Mouse (Mus musculus): ENCODE measurements around the gene Gm20388. TPM values are rescaled to one million over a fixed set of nuclear protein-coding genes. Genes with fewer than 3 reads are reported as not detected.
A peak's percentile ranks its signal among the peaks of the same experiment; 100 is the strongest.
"Not testable (repeated sequence)": the region's sequence is repeated elsewhere in the genome, so short reads cannot be mapped to it uniquely, and the experiment has no call there.

The Gm20388 gene
- total RNA-seq, 2 experiments from 2014 or later: 2.2 to 7.6 TPM

- Histone ChIP-seq H3K4me3 (no peak overlapping the region), H3K27ac (no peak overlapping the region)
- TF ChIP-seq CTCF (conservative IDR thresholded peaks at IDR 0.05): no peak
- DNase-seq (ENCODE audit: low spot score in 2 of 2): no peak
Measured at GRCm38 (mm10) chr8:120777732-120778131, 867.1 kb downstream of the Gm20388 start.

- H3K4me3 ChIP-seq: no peak overlapping the region
- H3K27ac ChIP-seq: no peak overlapping the region
- DNase-seq (ENCODE audit: low spot score in 2 of 2): no peak
- TF ChIP-seq CTCF (conservative IDR thresholded peaks at IDR 0.05): no peak
Measured at GRCm38 (mm10) chr8:120779106-120779505, 868.5 kb downstream of the Gm20388 start.

DNA sequence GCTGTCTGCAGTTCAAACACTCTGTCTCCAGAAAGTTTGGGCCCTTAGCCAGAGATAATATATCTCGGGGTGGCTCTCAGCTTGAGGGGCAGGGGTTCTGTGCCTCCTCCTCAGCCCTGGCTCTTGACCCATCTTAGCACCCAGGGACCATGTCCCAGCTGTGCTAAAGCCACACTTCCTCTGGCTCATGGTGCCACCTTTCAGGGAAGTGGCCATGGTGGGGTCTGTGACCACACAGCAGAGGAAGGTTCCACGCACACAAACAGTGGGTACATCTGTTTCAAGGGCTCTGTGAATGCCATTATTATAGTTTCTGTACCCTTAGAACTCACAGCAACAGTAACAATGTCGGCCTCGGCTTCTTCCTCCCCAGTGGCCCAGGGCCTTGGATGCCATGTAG, 873.1 kb downstream of the Gm20388 start:
- H3K27ac ChIP-seq: no peak overlapping the region
- H3K4me3 ChIP-seq: no peak overlapping the region
- DNase-seq (ENCODE audit: low spot score in 2 of 2): no peak
- no peak for TF ChIP-seq CTCF (conservative IDR thresholded peaks at IDR 0.05)

DNA sequence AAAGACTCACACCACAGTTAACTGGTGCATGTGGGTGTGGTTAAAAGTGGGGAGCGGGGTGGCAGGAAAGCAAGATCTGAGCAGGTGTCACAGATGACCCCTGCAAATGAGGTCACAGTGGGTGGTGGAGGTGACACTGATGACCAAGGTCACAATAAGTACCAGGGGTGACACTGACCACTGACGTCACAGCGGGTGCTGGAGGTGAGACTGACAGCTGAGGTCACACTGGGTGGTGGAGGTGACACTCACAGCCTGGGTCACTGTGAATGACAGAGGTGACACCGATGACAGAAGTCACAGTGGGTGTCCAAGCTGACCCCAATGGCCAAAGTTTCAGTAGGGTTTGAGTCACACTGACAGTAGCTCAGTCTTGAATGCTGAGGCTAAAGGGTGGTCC, 876.1 kb downstream of the Gm20388 start:
- H3K27ac ChIP-seq: no peak overlapping the region
- no peak for TF ChIP-seq CTCF (conservative IDR thresholded peaks at IDR 0.05)
- no peak for DNase-seq (ENCODE audit: low spot score in 2 of 2)
- no peak overlapping the region for H3K4me3 ChIP-seq

DNA sequence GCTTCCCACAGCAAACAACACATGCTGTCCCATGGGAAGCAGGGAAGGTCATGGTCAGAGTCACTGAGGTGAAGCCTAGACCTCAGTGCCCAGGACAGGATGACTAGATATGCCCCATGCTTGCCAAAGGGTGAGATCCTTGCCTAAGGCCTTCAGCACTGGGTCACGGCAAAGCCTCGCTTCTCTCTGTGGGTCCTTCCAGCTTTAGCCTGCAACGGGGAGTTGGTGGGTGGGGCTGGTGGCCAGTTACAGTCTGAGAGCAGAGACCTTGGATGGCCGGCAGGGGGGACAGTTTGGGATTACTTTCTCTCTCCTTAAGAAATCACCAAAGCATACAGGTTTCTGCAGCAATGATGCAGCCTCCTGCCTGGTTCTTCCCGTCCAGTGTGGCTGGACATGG, 877.0 kb downstream of the Gm20388 start:
- no peak for DNase-seq (ENCODE audit: low spot score in 2 of 2)
- no peak overlapping the region for H3K4me3 ChIP-seq
- no peak for TF ChIP-seq CTCF (conservative IDR thresholded peaks at IDR 0.05)

DNA sequence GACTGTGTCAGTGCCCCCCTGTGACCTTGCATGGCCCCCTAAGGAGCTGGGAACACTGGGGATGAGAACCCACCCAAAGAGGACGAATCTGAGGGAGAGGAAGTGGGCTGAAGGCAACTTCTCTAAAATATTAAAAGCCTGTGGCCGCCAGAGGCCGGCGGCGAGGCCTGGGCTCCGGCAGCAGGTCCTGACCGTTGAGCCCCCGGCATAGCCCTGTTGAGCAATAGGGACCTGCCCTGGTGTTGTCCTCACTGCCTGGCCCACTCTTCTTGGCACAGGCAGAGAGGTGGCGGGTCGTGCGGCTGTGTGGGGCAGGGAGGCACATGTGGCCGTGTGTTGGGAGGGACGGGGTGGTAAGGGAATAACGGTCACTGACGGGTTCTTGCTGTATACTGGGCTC, 882.1 kb downstream of the Gm20388 start:
- no peak overlapping the region for H3K4me3 ChIP-seq
- TF ChIP-seq CTCF (conservative IDR thresholded peaks at IDR 0.05): no peak
- DNase-seq (ENCODE audit: low spot score in 2 of 2): no peak
- no peak overlapping the region for H3K27ac ChIP-seq

More for the DNA sequence above, 877.0 kb downstream of the Gm20388 start:
- H3K27ac ChIP-seq: no peak overlapping the region

DNA sequence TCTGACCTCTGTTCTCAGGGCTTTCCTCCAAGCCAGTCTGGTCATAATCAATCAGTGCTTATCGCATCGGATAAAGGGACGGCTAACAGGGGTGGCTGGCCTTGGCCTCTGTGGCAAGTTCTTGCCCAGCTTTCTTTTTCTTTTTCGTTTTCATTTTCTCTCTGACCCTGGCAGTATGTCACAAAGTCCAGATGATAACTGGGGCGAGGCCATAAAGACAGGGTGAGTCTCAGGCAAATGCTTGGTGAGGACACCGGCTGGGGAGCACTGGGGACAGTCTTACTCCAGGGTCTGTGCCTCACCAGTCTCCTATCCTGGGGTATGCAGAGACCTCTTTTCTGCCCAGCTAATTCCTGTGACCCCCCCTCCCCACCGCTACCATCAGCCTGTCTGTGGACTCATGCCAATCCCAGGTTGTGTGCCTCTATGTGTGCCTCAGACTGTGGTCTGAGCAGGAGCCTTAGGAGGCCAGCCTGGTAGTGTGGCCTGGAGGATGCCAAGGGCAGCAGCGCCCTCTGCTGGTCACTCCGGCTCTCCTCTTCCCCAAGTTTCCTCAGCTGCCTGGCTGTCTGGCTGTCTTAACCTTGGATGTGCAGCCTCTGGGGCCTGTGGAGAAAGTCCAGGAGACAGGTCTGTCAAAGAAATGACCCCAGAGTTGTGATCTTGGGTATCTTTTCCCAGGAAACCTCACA, 885.4 kb downstream of the Gm20388 start:
- peak; percentile 91 for TF ChIP-seq CTCF (conservative IDR thresholded peaks at IDR 0.05)
- peak; percentile 42 to 86 for DNase-seq (ENCODE audit: low spot score in 2 of 2)
- Histone ChIP-seq H3K4me3 (no peak overlapping the region), H3K27ac (no peak overlapping the region)

GRCm38 (mm10) chr8:120797019-120797727, 886.5 kb downstream of the Gm20388 start:
- TF ChIP-seq CTCF (conservative IDR thresholded peaks at IDR 0.05): no peak
- no peak overlapping the region for H3K27ac ChIP-seq
- no peak overlapping the region for H3K4me3 ChIP-seq
- DNase-seq (ENCODE audit: low spot score in 2 of 2): no peak

- peak; percentile 93 for TF ChIP-seq CTCF (conservative IDR thresholded peaks at IDR 0.05)
- no peak overlapping the region for H3K4me3 ChIP-seq
- peak in 1 of 2 experiments; percentile 64 for DNase-seq (ENCODE audit: low spot score in 2 of 2)
- H3K27ac ChIP-seq: no peak overlapping the region
Measured at GRCm38 (mm10) chr8:120800308-120800865, 889.7 kb downstream of the Gm20388 start.

- H3K4me3 ChIP-seq; DNase-seq (ENCODE audit: low spot score in 2 of 2); H3K27ac ChIP-seq: not testable (repeated sequence)
Measured at GRCm38 (mm10) chr8:120803661-120804375, 893.2 kb downstream of the Gm20388 start.

- no peak for DNase-seq (ENCODE audit: low spot score in 2 of 2)
- no peak for TF ChIP-seq CTCF (conservative IDR thresholded peaks at IDR 0.05)
- no peak overlapping the region for H3K4me3 ChIP-seq
- H3K27ac ChIP-seq: no peak overlapping the region
Measured at GRCm38 (mm10) chr8:120804741-120805140, 894.1 kb downstream of the Gm20388 start.

GRCm38 (mm10) chr8:120806780-120807264, 896.2 kb downstream of the Gm20388 start:
- Histone ChIP-seq H3K4me3 (no peak overlapping the region), H3K27ac (no peak overlapping the region)
- no peak for TF ChIP-seq CTCF (conservative IDR thresholded peaks at IDR 0.05)
- no peak for DNase-seq (ENCODE audit: low spot score in 2 of 2)

DNA sequence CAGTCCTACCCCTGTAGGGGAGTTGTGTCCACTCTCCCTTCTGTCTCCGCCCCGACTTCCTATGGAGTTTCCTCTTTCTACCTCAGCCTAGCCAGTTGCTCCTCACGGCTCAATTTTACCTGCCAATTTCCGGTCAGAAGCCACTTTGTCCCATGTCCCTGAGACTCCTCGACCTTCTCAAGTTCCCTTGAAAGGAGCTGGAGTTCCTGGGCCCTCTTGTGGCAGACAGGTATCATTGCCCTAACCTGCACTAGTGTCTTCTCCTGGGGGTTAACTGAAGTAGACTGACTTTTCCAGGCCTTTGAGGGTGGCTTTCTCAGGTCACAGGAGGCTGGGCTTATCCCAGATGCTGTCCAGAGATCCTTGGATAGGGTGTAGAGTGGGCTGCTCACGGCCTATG, 897.1 kb downstream of the Gm20388 start:
- no peak for DNase-seq (ENCODE audit: low spot score in 2 of 2)
- H3K4me3 ChIP-seq: no peak overlapping the region
- H3K27ac ChIP-seq: no peak overlapping the region
- peak; percentile 73 for TF ChIP-seq CTCF (conservative IDR thresholded peaks at IDR 0.05)
